Mouse (Mus musculus) kidney, postnatal 14 days (tissue): ENCODE measurements at regions not wholly inside any gene's neighbourhood (a gene's known extent, or its start where the extent isn't known, plus 50 kb on each side); places are given as distances from the start of the nearest gene placed in this dataset.
A peak's percentile ranks its signal among the peaks of the same experiment; 100 is the strongest.

ENCODE experiments used
- DNase-seq: peaks from one replicate; pipeline ENCODE4 v3.0.0; 2022; ENCODE audit warnings: mixed read lengths

DNA sequence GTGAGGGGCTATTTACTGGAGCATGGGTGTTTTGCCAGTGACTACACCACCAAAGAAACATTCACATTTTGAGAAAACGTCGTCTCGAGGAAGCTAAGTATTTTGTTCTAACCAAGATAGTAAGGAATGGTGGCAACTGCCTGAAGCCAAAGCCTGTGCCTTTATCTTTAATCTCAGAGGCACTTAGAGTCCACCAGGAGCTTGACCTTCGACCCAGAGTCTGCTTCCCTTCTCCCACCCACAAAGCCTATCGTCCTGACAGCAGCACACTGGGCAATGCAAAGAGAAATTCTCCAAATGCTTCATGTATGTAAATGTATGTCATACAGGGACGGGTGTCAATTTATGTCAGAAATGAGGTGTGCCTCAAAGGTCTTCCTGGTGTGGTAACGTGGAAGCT is 437.2 kb upstream of the Mgmt start:
- DNase-seq = no peak

DNA sequence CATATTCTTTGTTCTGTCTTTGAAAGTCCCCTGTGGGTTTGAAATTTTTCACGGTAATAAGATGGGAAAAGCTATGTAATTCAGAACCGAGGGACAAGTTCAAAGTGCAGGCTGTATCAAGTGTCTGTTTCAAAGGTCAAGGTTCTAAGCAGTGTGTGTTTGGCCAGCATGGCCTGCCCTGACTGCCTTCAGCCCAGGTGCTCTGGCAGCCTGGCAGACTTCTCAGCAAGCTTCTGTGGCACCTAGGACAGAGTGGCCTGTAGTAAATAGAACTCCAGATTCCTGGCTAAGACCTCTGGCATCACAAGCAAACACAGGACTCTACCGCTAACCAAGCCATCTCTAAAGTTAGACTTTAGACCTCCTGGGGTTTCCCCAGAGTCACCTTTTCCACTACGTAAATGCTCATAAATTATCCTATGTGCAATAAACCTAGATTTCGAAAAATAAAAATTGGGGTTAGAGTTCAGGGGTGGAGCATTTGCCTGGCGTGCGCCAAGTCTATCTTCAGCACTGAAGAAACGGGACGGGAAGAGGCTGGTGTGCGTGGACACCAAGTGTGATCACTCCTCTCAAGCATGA is 436.5 kb upstream of the Mgmt start:
- DNase-seq = peak; percentile 17

DNA sequence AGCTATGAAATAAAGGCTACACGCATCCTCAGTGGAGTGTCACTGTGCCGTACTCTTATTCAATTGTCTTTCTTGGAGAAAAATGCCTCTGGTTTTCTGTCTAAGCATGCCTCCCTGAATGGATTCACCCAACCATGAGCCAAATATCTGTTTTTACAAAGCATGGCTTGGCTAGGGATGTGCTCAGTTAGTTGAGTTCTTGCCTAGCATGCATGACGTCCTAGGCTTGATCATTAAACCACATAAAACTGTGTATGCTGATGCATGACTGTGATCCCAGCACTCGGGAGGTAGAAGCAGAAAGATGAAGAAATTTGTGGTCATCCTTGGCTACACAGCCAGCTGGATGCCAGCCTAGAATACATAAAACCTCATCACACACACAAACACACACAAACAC is 417.3 kb upstream of the Mgmt start:
- DNase-seq = peak; percentile 23

DNA sequence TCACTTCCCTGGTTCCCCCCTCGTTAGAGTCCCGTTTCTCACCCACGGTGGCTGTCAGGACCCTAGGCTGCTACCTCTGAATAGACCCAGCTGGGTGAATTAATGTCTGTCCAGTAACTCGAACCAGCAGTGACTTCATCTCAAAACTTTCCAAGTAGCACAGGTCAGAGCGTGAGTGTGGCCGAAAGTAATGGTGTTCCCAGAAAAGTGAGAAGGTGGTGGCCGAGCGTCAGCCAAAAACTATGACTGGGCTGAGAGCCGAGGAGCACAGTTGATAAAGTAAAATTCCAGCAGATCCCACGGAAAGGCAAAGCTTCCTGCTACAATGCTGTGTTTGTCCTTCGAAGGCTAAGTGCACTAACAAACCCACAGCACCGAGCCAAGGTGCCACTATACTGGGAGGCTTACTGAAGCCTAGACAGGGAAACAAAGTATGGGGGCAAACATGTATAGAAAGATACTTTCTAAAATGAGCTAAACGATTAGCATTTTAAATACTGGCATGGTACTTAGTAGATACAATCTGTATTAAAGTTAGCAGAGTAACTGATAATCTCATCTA is 413.7 kb upstream of the Mgmt start:
- no peak for DNase-seq

DNA sequence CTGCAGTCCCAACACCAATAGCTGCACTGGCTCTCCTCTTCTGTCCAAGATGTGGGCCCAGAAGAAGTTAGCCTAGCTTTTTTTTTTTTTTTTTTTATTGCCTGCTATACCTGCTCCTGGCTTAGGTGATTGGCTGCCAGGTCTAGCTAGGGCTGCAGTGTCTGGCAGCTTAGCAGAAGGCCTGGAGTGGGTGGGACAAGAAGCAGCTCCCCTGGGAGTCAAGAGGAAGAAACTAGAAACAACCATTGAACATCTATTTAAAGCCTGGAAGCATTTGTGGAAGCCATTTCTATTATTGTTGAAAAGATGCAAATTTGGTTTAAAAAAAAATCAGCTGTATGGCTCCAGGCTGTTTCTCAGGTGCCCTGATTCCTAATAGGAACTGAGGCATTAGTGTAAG is 411.2 kb upstream of the Mgmt start:
- DNase-seq = no peak

DNA sequence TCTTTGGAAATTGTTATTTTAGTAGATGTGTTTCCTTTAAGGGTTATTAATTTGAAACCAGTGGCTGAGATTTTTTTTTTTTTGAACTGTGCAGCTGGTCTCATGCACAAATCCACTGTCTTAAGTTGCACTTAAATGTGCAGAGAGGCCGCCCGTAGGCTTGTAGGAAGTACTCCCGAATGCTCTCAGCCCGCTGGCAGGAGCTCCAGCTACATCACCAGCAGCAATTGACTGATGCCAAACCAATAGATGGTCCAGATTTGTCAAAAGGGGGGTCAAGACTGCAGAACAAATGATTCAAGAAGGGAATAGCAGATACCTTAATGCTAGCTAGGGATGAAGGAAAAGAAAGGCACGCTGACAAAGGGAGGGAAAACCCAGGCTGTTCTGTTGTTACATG is 406.9 kb upstream of the Mgmt start:
- DNase-seq = no peak

DNA sequence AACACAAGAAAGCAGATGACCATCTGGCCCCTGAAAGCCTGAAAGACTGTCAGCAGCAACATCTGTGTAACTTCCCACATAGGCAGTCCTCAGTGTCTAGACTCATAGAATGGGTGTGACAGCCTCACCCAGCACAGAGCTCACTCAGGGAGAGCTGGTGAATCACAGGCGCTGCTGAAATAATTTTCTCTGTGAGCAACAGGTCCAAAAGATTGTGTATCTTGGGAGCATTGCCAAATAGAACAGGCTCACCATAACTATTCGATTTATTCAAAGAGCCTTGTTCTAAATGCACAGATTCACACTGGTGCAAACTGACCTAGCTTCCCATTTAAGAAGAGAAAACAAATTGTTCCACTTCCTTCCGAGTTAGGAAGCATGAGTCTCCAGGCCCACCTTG is 399.6 kb upstream of the Mgmt start:
- no peak for DNase-seq

DNA sequence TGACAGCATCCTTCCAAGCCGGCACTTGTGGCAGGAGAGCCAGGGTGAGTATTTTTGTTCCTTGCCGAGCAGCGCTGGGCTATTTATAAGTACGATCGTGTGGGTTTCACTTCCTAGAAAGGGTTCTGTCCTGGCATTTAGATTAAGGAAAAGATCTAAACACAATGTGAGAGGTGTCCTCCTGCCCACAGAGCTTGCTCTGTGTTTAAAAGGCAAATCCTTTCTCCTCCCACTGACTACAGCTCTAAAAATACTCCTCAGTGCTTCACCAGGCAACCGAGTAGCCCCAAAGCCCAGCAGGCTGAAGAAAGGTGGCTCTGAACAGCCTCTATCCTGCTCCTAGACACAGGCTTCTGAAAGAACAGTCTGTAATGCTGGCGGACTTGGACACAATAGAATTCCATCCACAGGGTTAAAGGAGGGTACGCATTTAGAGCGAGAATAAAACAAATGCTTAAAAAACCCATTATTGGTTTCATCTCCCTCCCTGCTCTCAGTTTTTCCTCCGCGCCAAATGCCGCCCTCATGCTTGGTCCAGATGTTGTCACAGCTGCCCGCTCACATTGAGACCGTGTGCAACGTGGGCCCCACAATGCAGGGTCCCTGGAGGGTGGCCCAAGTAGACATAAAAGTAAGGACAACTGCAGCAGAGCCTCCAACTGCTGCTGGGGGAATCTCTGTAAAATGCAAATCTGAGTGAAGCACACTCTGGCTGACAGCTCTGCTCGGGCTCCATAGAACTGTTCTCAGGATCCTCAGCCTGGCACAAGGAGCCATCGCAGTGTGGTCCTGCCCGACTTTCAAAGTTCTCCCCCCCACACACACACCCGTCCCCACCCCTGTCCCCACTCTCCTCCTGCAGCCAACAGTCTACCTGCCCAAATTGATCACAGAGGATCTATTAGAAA is 397.8 kb upstream of the Mgmt start:
- no peak for DNase-seq

DNA sequence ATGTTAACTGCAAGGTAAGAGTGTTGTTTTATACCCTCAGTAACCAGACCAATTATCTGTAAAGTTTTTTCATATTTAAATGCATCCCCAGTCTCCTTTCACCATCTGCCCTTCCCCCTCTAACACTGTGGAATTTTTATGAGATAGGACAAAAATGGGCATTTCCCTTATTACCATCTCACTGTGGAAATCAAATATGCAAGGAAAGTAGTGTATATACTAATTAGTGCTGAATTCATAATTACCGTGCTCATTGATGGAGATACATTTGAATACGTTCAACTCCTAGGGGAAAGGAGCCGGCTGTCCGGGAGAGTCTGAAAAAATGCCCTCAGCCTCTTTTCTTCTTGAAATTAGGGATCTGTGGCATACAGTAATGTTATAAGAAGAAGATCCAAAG is 394.4 kb upstream of the Mgmt start:
- no peak for DNase-seq

DNA sequence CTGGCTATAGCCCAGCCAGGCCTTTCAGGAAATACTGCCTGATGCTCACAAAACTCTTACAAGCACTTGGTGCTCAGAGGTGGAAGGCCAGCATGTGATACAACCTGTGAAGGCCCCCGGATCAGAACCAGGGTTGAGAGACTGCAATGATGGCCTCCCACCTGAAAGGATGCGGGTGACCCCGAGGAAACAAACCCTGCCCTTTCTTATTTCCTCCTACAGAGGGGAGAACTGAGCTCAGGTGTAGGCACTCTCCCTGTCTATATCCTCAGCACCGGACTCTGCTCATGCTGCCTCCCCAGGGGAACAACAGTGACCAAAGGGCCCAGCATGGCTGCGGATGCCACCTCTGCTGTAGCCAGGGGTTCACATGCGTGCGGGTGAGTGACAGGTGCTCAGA is 393.3 kb upstream of the Mgmt start:
- no peak for DNase-seq

DNA sequence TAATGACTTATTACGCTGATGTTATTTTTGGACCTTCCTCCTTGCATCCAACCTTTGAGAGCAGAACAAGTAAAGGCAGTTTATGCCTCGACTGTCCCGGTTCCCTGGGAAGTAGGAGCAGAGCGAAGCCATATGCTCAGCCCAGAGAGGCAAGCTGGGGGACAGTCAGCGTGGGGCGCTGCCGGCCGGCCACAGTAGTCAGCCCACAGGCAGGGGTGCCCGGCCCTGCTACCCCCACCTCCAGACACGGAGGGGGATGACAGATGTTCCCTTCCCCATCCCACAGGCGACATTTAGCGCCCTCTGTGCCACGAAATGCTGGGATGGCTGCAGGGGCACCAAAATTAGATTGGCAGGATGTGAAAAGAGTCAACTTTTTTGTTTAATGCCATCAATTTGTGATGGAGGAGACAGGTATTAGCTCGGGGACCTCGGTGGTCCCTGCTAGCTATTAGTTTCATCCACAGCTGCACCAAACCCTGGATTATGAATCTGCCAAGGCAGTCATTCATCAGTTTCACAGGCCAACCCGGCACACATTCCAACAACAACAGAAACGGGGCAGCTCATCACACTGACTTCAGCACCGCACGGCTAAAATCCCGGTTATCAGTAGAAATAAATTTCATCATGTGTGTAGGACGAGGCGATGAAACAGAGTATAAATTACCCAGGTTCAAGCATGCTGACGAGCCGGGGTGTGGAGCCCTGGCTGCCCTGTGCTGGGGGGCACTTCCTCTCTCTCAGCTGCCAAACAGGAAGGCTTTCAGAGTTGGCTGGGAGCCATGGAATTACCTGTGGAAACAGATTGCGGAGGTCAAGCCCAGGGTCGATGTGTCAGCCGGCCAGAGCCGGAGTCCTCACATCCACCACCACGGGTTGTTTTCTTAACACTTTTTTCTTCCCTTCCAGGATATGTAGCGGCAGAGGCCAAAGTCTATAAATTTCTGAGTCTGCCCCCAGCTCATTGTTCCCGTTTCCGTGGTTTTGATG is 392.3 kb upstream of the Mgmt start:
- DNase-seq = peak; percentile 87

DNA sequence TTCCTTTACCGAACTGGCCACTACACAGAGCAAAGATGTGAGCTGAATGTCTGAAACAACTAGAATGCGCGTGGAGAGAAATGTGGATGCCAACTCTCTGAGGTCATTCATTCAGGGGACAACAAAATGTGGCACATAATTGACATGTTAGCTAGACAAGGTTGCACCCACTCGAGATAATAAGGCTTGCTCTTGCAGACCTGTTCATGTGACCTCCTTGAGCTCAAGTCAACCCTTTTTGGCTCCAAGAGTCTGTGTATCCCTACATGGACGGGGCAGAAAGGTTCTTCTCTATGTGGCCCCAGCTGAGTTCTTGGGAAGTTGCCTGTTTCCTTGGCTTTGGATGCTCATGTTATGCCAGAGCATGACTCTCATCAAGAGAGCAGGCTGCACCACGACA is 383.0 kb upstream of the Mgmt start:
- DNase-seq = no peak

DNA sequence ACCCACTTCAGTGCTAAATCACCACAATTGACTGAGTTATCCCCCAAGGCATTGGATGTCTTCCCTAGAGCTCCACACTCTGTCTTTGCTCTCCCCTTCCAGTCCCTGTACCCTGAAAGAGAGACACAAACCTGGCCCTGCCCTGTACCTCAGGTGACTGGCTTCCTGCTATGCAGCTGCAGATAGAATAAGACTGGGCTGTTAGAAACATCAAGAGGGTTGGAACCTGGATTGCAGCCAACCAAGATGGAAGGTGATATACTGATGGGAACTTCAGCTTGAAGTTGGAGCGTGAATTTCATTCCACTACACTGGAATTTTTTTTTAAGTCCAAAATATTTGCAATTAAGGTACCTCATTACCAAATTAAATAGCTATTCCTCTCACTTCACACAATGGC is 379.0 kb upstream of the Mgmt start:
- DNase-seq = no peak

DNA sequence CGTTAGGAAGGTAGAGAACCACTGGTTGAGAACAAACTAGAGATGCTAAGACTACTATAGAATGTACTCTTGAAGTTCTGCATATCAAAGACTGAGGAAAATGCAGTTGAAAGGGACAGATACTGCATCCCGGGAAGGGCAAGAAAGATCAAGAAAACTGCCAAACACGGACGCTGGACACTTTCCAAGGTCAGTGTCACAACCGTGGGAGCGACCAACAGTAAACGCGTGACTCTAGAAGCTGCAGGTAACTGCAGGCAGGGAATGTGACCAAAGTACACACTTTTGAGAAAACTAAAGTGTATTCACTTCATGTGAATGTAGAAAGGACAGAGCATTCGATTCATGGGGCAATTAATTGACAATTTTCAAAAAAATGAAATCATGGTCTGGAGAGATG is 368.6 kb upstream of the Mgmt start:
- peak; percentile 20 for DNase-seq

DNA sequence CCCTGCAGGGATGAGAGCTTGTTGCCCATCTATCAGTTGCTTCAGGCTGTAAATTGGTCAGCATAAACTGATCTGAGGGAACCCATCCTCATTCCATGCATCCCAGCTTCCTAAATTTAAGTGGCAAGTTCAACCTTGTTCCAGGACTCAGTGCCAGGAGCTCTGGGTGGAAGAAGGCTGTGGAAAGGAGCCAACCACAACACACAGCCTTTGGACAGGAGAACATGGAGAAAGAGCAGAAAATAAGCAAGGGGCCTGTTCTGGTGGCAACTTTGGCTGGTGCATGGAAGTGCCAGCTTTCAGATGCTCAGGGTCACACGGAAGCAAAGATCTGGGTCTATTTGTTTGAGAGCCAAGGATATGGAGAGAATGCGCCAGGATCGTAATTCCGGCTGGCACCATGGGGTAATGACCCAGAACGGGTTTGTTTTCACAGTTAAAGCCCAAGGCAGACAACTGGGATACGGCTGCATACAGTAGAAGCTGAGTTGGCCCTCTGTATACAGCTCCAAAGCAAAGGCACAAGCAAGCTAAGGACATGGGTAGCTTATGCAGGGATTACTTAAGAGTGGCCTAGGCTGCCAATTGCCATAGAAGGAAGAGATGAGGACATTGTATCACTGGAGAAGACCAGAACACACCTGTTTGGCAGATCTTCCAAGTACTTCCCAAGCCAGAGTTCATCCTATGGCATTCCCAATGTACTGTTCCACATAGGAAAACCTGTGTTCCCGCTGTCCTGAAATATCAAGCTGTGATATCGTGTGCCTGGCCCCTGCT is 364.2 kb upstream of the Mgmt start:
- peak; percentile 11 for DNase-seq

DNA sequence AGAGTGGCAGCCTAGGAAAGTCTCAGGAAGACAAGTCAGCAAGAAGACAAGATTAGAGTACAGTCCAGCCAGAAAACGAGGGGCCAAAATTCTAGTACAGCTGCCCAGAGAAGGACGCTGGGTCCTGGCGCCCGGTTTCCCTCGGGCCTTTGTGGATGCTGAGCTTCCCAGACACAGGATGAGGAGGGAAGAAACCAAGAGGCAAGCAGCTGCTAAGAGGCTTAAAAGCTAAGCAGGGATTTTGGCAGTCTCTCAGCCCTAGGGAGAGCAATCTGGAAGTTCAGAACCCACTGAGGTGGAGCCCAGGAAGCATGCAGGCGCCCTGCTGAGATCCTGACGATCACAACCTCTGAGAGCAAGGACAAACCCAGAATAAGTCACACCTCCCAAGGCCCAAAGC is 363.1 kb upstream of the Mgmt start:
- DNase-seq = no peak

DNA sequence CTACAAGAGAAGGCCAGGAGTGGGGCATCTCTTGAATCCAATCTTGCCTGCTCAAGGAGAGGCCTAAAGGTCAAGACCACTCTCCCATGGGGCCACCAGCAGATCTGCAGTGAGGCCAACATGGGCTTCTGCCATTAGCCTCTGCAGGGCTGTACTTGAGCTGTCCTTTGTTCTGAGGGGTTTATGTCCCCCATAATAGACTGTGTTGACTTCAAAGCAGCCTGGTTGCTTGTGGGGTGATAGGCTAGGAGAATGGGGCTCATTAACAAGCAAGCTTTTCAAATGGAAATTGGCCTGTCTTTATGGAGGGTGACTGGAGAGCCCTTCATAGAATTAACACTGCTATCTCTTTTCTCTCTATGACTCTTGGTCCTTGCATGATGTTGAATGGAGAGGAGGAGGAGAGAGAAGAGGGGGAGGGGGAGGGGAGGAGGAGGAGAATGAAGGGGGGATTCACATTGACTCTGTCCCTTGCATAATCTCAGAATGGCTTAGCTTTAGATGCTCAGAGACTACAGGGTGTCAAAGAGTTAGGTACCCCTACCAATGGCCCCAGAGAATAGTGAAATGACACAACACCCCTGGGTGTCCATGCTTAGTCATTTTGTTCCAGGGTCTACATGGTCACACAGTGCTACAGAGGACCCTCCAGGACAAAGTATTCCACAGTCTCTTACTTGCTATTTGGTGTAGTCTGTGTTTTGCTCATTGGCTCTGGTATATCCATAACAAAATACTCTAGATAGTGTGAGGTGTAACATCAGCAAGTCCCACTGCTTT is 352.3 kb upstream of the Mgmt start:
- no peak for DNase-seq

DNA sequence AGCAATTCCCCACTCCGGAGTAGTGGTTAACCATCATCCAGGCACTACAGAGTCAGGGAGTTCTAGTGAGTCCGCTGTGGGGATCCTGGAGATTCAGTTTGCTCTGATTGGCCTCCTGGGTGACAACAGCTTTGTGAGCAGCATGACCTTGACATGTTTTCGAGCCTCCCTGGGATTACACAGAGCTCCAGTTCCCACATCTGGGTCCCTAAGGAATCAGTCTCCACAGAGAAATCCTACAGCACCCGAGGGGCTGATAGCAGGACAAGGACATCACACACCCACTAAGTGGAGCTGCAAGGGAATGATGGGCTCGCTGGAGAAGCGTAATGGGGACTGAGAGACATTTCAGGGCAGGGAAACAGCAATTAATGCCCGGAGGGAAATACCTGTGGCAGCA is 351.5 kb upstream of the Mgmt start:
- no peak for DNase-seq

DNA sequence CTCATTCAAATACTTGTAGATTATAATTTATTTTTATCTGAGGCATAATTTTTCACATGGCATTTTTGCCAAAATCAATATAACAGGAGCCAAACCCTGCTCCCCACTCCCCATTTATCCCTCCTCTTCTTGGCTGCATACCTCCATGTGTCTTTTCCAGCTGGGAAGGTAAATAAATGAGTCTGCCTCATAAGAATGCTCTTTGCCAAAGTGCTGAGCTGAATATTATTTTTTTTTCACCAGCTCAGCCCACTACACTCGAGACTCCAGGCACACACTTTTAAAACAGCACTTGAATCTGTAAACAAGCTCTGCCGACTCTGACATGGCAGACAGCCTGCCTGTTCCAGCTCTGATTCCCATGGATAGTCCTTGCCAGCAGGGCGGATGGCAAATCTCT is 346.6 kb upstream of the Mgmt start:
- no peak for DNase-seq

DNA sequence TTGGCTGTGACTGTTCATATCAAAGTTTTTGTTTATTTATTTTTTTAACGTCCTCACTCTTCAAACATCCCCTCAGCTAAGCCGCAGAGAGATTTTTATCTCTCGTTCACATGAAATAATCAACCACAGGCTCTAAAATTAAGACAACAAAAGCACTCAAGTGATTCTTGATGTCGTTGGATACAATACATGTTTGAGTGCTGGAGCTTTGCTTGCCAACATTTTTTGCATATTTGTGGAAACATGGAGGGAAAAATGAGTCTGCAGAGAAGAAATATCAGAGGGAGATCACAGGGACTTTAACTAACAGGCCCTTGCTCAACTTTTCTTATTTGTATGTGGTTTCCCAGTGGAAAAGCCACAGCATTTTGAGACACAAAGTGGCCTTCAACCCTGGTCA is 338.0 kb upstream of the Mgmt start:
- peak; percentile 5 for DNase-seq

DNA sequence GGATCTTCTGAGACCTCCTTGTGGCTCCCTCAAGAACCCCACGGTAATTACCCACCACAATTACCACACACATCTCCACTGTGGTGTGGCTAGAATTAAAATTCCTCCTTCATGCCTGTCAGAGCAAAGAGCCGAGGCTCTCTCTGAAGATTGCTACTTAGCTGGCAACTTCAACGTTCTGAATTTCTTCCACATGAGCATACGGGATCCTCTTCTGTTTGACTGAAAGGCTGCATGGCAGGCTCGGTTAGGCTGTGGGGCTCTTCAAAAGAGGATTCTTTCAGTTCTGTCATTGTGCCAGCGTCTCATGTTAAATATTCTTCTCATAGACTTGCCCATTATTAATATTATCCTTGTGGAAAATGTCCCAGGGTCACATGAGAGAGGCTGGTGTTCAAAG is 334.9 kb upstream of the Mgmt start:
- no peak for DNase-seq

DNA sequence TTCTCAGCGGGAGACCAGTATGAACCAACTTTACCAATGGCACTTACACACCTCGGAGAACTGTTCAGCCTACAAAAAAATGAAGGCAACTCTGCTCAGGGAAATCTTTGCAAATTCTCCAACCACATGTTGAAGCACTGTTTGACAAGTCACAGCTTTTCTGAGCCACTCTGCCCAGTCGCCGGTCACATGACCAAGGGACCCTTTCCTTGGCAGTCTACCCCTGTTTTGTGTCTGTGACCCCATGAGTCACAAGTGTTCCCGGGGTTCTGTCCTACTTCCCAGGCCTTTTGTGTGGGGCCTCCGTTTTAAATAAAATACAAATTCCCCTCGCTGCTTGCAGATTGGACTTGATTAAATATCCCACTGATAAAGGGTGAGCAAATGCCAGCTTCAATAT is 323.5 kb upstream of the Mgmt start:
- no peak for DNase-seq
